Mouse (Mus musculus) neural tube, embryonic 10.5 days (tissue): ENCODE measurements around the gene Saa3.
"Not testable (repeated sequence)": the region's sequence is repeated elsewhere in the genome, so short reads cannot be mapped to it uniquely, and the experiment has no call there.

ENCODE experiments used
- DNase-seq: peaks from one replicate; pipeline ENCODE4 v3.0.0-alpha.2; 2017; ENCODE audit warnings: low spot score; ENCODE audit errors: extremely low spot score

Saa3 gene

GRCm38 (mm10) chr7:46712250-46712649, 3.2 kb downstream of the Saa3 start:
- no peak for DNase-seq

GRCm38 (mm10) chr7:46710390-46710844, 5.1 kb downstream of the Saa3 start, which contains the start of gene Saal1:
Gene Saal1, minus strand, starts transcription at chr7:46710680.
- peak; percentile 99 for DNase-seq

GRCm38 (mm10) chr7:46700521-46701025, 14.9 kb downstream of the Saa3 start:
- DNase-seq = no peak

- no peak for DNase-seq
Observed at GRCm38 (mm10) chr7:46696754-46697153, 18.7 kb downstream of the Saa3 start.

GRCm38 (mm10) chr7:46686827-46687226, 28.7 kb downstream of the Saa3 start:
- DNase-seq = no peak

- DNase-seq = no peak
Observed at GRCm38 (mm10) chr7:46680732-46681131, 34.8 kb downstream of the Saa3 start.

GRCm38 (mm10) chr7:46679044-46679443, 36.5 kb downstream of the Saa3 start:
- DNase-seq = not testable (repeated sequence)

GRCm38 (mm10) chr7:46678417-46678816, 37.1 kb downstream of the Saa3 start:
- DNase-seq = no peak

- no peak for DNase-seq
Observed at GRCm38 (mm10) chr7:46676808-46677360, 38.6 kb downstream of the Saa3 start.

GRCm38 (mm10) chr7:46675886-46676285, 39.6 kb downstream of the Saa3 start:
- DNase-seq = no peak

- no peak for DNase-seq
Observed at GRCm38 (mm10) chr7:46675061-46675460, 40.4 kb downstream of the Saa3 start.

- DNase-seq = no peak
Observed at GRCm38 (mm10) chr7:46672160-46672672, 43.3 kb downstream of the Saa3 start, which contains the start of gene Tph1. Gene Tph1, minus strand, starts transcription at chr7:46672537.

GRCm38 (mm10) chr7:46667256-46667655, 48.2 kb downstream of the Saa3 start:
- peak; percentile 43 for DNase-seq

- DNase-seq = peak; percentile 54
Observed at GRCm38 (mm10) chr7:46665236-46665635, 50.3 kb downstream of the Saa3 start.
